Mouse (Mus musculus) forelimb bud, embryonic 11.5 days (tissue): ENCODE data around the gene Dtx3.
"Not testable (repeated sequence)": the region's sequence is repeated elsewhere in the genome, so short reads cannot be mapped to it uniquely, and the experiment has no call there.

Experiments
- DNase-seq: peaks from one replicate; pipeline ENCODE4 v3.0.0-alpha.2; 2012; ENCODE audit warnings: low read depth, low spot score

Gene Dtx3

GRCm38 (mm10) chr10:127165654-127166403 lies 29.7 kb downstream of the Dtx3 start:
- DNase-seq = no peak

DNA sequence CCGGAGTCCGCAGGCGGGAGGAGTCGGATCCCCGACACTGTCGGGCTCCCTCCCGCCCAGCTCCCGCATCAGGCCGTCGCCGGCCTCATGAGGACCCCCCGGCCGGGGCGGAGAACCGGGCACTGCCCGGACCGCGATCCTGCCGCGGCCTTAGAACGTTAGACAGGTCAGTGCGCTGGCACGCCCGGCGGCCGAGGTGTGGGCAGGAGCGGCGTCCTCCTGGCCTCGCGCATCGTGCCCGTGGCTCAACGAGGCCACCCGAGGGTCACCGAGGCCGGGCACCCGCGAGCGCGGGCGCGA lies 30.2 kb downstream of the Dtx3 start:
- no peak for DNase-seq

DNA sequence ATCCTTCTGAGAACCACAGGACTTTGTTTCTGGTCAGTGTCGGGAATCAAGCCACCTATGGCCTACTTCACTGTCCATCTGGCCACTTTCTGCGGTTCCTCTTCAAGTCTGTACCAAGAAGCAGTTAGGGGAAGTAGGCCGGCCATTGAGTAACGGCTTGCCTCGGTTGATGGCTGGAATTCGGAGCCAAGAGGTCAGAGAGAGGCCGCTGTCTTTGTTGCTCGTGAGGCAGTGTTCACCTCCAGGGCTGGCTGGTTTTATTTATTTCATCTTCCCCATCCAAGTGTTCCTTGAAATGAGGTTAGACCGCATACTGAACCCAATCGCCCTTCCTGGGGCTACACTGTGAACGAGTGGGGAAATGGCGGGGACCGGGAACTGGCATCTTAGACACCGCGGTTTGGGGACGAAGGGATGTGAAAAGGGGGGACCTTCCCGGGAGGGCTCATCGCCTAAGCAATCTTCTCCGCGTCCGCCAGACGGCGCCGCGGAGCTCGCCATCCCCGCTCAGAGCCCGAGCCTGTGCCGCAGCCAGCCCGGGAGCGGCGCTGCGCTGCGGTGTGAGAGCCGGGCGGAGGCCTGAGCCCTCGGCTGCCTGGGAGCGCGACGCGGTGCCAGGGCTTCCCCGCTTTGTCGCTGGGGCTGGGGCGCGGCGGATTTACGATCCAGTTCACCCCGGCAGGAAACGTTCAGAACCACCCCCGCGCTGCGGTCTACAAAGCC lies 30.7 kb downstream of the Dtx3 start, which contains the start of gene B4galnt1:
Gene B4galnt1, plus strand, starts transcription at position 595 of the 723 bp plus-strand sequence.
- peak; percentile 86 for DNase-seq

GRCm38 (mm10) chr10:127164190-127164589 lies 31.3 kb downstream of the Dtx3 start:
- no peak for DNase-seq

- DNase-seq = not testable (repeated sequence)
These were observed 32.7 kb downstream of the Dtx3 start for GRCm38 (mm10) chr10:127162771-127163261.

DNA sequence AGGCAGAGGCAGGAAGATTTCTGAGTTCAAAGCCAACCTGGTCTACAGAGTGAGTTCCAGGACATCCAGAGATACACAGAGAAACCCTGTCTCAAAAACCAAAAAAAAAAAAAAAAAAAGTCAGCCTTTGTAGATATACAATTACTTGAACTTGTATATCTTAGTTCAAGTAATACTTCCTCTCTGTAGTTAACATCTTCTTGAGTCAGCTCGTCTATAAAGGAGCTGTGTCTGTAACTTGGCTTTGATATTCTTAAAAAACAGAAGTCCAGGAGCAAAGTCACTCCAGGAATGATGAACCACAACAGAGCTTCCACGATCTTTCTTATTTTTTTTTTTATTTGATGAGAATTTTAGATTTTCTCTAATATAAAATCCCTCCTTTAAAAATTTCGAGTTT lies 34.8 kb downstream of the Dtx3 start:
- DNase-seq = no peak

DNA sequence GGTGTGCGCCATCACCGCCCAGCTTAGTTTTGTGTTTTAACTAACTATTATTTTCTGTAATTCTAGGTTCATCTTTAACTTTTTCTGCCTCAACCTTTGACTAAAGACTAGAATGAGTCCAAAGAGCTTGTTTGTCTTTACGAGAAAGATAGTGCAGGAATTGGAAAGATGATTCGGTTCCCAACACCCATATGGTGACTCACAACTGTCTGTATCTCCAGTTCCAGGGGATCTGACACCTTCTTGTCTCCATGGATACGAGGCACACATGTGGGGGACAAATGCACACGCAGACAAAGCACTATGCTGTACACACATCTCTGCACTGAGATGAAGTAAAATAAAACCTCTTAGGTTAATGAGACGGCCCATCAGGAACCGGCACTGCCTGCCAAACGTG lies 35.4 kb downstream of the Dtx3 start:
- DNase-seq = no peak

DNA sequence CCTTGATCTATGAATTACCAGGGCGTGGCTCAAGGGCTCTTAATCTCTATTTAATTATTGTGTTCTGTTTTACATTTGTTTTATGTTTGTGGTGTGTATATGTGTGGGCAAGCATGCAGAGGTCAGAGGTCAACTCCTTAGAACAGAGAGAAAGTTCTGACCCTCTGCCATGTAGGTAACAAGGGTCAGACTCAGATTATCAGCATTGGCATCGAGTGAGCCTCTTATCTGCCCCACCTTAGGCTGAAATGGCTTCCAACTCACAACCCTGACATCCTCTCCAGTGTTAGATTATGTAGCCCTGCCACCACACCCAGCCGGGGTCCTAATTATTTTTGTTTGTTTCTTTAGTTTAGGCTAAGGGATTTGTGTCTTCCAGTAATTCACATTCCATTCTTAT lies 37.1 kb downstream of the Dtx3 start:
- no peak for DNase-seq

GRCm38 (mm10) chr10:127156511-127156910 lies 39.0 kb downstream of the Dtx3 start:
- DNase-seq = no peak

- no peak for DNase-seq
These were observed 39.4 kb downstream of the Dtx3 start for GRCm38 (mm10) chr10:127156089-127156488.

DNA sequence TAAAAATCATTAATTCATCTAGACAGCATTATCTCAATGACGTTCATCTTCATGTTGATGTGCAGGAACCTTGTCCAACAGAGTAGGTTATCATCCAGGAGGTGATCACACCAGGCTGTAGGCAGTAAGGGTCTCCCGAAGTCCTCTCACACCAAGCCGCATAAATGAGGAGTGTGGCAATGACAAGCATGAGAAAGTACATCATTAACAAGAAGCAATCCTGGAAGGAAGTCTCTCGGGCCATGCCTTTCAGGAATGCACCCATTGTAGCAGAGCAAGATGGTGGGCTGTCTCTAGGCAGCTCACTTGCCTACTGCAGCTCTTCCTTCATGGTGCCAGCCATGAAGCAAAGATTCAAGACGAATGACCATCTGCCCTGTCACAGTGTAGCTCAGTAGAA lies 40.9 kb downstream of the Dtx3 start:
- DNase-seq = no peak

GRCm38 (mm10) chr10:127154241-127154640 lies 41.3 kb downstream of the Dtx3 start:
- no peak for DNase-seq

DNA sequence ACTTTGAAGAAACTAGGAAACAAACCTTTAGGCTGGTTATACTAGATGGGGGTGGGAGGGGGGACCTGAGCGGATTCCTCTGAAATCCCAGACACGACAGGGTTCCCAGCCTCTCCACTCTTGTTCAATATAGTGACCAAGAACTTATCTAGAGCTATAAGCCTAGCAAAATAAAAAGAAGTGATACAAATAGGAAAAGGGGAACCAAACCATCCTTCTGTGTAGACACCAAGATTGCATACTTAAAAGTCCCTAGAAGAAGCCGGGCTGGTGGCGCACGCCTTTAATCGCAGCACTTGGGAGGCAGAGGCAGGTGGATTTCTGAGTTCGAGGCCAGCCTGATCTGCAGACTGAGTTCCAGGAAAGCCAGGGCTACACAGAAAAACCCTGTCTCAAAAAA lies 42.2 kb downstream of the Dtx3 start:
- DNase-seq = no peak

- not testable (repeated sequence) for DNase-seq
These were observed 43.0 kb downstream of the Dtx3 start for GRCm38 (mm10) chr10:127152556-127152955.

GRCm38 (mm10) chr10:127151233-127151632 lies 44.3 kb downstream of the Dtx3 start:
- not testable (repeated sequence) for DNase-seq

DNA sequence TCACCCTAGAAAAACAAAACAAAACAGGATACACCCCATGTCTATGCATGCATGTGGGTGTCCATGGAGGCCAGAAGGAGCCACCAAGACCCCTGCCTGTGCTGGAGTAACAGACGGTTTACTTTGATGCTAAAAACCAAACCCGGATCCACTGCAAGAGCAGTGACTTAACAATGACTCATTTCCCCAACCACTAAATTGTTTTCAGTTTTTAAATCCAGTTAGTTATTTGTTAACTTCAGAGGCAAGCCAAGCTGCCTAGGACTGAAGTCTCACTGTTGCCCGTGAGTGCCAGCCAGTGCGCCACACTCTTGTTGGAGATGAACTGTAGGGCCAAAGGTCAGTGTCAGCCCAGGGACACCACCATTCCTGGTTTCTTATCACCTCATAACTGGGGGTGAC lies 45.1 kb downstream of the Dtx3 start:
- DNase-seq = no peak

- no peak for DNase-seq
These were observed 48.4 kb downstream of the Dtx3 start for GRCm38 (mm10) chr10:127147135-127147534.

DNA sequence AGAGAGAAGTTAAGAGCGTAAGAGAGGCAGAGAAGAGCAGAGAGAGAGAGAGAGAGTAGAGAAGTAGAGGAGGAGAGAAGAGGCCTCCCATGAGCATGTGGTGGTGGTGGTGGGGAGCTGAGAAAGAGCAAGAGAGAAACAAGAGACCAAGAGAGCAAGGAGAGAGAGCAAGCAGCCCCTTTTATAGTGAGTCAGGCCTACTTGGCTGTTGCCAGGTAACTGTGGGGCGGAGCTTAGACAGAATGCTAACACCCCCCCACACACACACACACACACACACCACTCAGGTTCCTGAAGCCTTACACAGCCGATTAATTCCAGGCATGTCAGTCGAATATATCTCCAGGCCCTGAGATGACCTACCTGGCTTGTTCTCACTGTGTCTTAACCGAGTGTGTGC lies 50.2 kb downstream of the Dtx3 start:
- DNase-seq = no peak

- no peak for DNase-seq
These were observed 51.0 kb downstream of the Dtx3 start for GRCm38 (mm10) chr10:127144536-127144935.

DNA sequence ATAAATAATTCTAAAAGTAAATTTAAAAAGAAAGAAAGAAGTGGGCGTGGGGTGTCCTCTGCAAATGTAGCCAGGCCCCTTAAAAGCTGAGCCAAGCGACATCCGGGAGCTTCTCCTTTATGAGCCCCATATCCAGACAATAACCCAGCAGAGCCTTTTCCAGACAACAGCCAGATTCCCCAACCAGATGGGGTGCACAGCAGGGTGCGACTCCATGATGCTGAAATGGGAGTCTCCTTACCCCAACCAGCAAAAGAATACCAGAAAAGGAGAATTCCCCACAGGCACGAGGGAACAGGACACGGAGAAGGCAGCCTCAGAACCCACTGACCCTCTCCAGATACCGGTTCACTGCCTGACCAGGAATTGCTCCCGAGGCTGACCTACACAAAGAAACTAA lies 52.3 kb downstream of the Dtx3 start:
- no peak for DNase-seq

- DNase-seq = no peak
These were observed 54.0 kb downstream of the Dtx3 start for GRCm38 (mm10) chr10:127141500-127141899.

DNA sequence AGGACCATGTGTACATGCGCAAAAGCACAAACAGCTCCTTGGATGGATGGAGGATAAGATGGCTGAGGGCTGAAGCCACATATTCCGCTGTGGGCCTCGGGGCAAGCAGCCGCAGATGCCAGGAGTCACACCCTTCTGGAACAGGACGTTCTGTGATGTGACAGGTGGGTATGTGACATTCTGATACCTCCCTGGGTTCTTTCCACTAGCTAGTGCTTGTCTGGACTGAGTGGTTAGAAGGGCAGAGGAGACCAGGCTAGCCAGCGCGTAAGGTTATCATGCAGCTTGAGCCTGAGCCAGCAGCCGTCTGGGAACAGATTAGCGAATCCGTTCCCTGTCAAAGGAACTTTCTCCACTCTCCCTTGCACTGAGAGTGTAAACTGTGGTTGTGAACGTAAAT lies 54.6 kb downstream of the Dtx3 start:
- DNase-seq = no peak
